Comparison of ENCODE assay signal across 9 mouse cellular contexts in genomic region chr8:121126191-121126590, GRCm38 (mm10). TPM values are rescaled to one million over a fixed set of nuclear protein-coding genes. Genes with fewer than 3 reads are reported as not detected.
DNase-seq lines count a peak whose midpoint lies in the region; ATAC-seq and TF ChIP-seq lines count a peak whose summit lies in the region.
"Had no signal": no experiment of that assay in that cellular context is flagged by ENCODE, and none has a peak within 500 bp of the region (broad histone marks: within the 10 kb centered on the region; RNA-seq: fewer than 3 reads in every experiment).

No protein-coding gene starts in this region.

- no peak for ATAC-seq in hindbrain, embryonic 12.5 days (ENCODE audit: low FRiP score)
- no peak for ATAC-seq in hindbrain, embryonic 14.5 days (ENCODE audit: low FRiP score)
- no peak for ATAC-seq in limb, embryonic 12.5 days (ENCODE audit: insufficient number of reproducible peaks, insufficient read depth, low FRiP score, low TSS enrichment, low read depth)
- no peak for ATAC-seq in CD4-positive, CD25-positive, alpha-beta regulatory T cell, adult 4 months
- ATAC-seq: midbrain, embryonic 16.5 days had no signal

- peaks cover 22% of the 10 kb centered on the region for H3K4me1 ChIP-seq in hindbrain, embryonic 12.5 days
- H3K4me1 ChIP-seq in hindbrain, embryonic 14.5 days (replicated peaks; ENCODE audit: control insufficient read depth, insufficient read depth, low read length): peaks cover 8% of the 10 kb centered on the region; the same call in 1 of the 2 replicates
- peaks cover 37% of the 10 kb centered on the region for H3K4me1 ChIP-seq in E14TG2a.4 (replicated peaks; ENCODE audit: low read depth, low read length)
- H3K4me1 ChIP-seq in limb, embryonic 12.5 days (replicated peaks): peaks cover 47% of the 10 kb centered on the region

- DNase-seq in embryo, embryonic 9.5 days (ENCODE audit: extremely low spot score): peak; percentile 17
- DNase-seq in embryo, embryonic 11 days: no peak
- no peak for DNase-seq in hindbrain, embryonic 14.5 days (ENCODE audit: low spot score)
- DNase-seq in gastrocnemius, postnatal 10 days: no peak

- H3K9ac ChIP-seq in hindbrain, embryonic 12.5 days: no peak overlapping the region
- H3K9ac ChIP-seq in hindbrain, embryonic 14.5 days: no peak overlapping the region
- no peak overlapping the region for H3K9ac ChIP-seq in limb, embryonic 12.5 days (replicated peaks)

- H3K36me3 ChIP-seq in hindbrain, embryonic 12.5 days: no peaks in the 10 kb centered on the region
- no peaks in the 10 kb centered on the region for H3K36me3 ChIP-seq in hindbrain, embryonic 14.5 days (replicated peaks; ENCODE audit: control insufficient read depth, insufficient read depth)
- H3K36me3 ChIP-seq in E14TG2a.4 (ENCODE audit: insufficient read depth, low read length): no peaks in the 10 kb centered on the region
- 0 out of 2 replicates have a peak, but pooled peaks cover 7% of the 10 kb centered on the region for H3K36me3 ChIP-seq in limb, embryonic 12.5 days

- H3K27ac ChIP-seq in hindbrain, embryonic 12.5 days: no peak overlapping the region
- H3K27ac ChIP-seq in hindbrain, embryonic 14.5 days: no peak overlapping the region
- H3K27ac ChIP-seq in limb, embryonic 12.5 days: no peak overlapping the region

- peak overlapping the region; percentile 43; the same call in 1 of the 2 replicates for H3K4me2 ChIP-seq in hindbrain, embryonic 12.5 days (replicated peaks)
- H3K4me2 ChIP-seq in hindbrain, embryonic 14.5 days (replicated peaks): no peak overlapping the region
- H3K4me2 ChIP-seq in limb, embryonic 12.5 days: peak overlapping the region; percentile 61

- peaks cover 100% of the 10 kb centered on the region for H3K27me3 ChIP-seq in hindbrain, embryonic 12.5 days
- H3K27me3 ChIP-seq in hindbrain, embryonic 14.5 days (ENCODE audit: control insufficient read depth, insufficient read depth, low read length): peaks cover 100% of the 10 kb centered on the region
- peaks cover 99% of the 10 kb centered on the region for H3K27me3 ChIP-seq in E14TG2a.4 (ENCODE audit: insufficient read depth, low read length)
- peaks cover 100% of the 10 kb centered on the region for H3K27me3 ChIP-seq in limb, embryonic 12.5 days

- peaks cover 6% of the 10 kb centered on the region; the same call in 1 of the 2 replicates for H3K9me3 ChIP-seq in hindbrain, embryonic 12.5 days (replicated peaks)
- no peaks in the 10 kb centered on the region for H3K9me3 ChIP-seq in hindbrain, embryonic 14.5 days (ENCODE audit: control insufficient read depth, low read length)
- H3K9me3 ChIP-seq in E14TG2a.4 (ENCODE audit: low read length): peaks cover 9% of the 10 kb centered on the region
- no peaks in the 10 kb centered on the region for H3K9me3 ChIP-seq in limb, embryonic 12.5 days

- no peak for TF ChIP-seq CTCF in E14TG2a.4 (conservative IDR thresholded peaks at IDR 0.05; ENCODE audit: low read length)

- WGBS in hindbrain, embryonic 12.5 days: 4% methylated on average over 6 of the region's 6 CpGs
- WGBS in hindbrain, embryonic 14.5 days: 3% methylated on average over 6 of the region's 6 CpGs
- 4% methylated on average over 6 of the region's 6 CpGs for whole genome bisulfite sequencing in limb, embryonic 12.5 days

- 0 out of 2 replicates have a peak overlapping the region, but pooled peaks have one; percentile 23 for H3K4me3 ChIP-seq in hindbrain, embryonic 12.5 days
- H3K4me3 ChIP-seq in hindbrain, embryonic 14.5 days (replicated peaks; ENCODE audit: low read length): no peak overlapping the region
- peak overlapping the region; percentile 70 for H3K4me3 ChIP-seq in E14TG2a.4 (replicated peaks; ENCODE audit: low read length)
- 0 out of 2 replicates have a peak overlapping the region, but pooled peaks have one; percentile 34 for H3K4me3 ChIP-seq in limb, embryonic 12.5 days (replicated peaks)

RNA-seq across cellular contexts. Expression of gene Foxl1, which starts 1.5 kb away (rescaled TPM):
- polyA plus RNA-seq in hindbrain, embryonic 12.5 days (2016; fragmentation: Nextera tagmentation; extraction: Ambion mirVana): 1.8 and 2.2 TPM in 2 replicates
- polyA plus RNA-seq in hindbrain, embryonic 14.5 days (2014; fragmentation: Nextera tagmentation; extraction: Ambion mirVana): 0.12 and 0.25 TPM in 2 replicates
- polyA plus RNA-seq in limb, embryonic 12.5 days (2016; fragmentation: Nextera tagmentation; extraction: Ambion mirVana): 0.08 TPM in 2 replicates
- under 1 TPM; 0.09 to 0.27 TPM for total RNA-seq in gastrocnemius, postnatal 10 days (2021)
- polyA plus RNA-seq in CD4-positive, CD25-positive, alpha-beta regulatory T cell, adult 4 months (2017; shearing (Covaris generic)): not detected

RNA-seq across cellular contexts. Expression of gene Foxc2, which starts 10.2 kb away (rescaled TPM):
- polyA plus RNA-seq in hindbrain, embryonic 12.5 days (2016; fragmentation: Nextera tagmentation; extraction: Ambion mirVana): 22.7 and 25.4 TPM in 2 replicates
- polyA plus RNA-seq in hindbrain, embryonic 14.5 days (2014; fragmentation: Nextera tagmentation; extraction: Ambion mirVana): 2.9 and 3.1 TPM in 2 replicates
- 6.0 and 8.6 TPM in 2 replicates for polyA plus RNA-seq in limb, embryonic 12.5 days (2016; fragmentation: Nextera tagmentation; extraction: Ambion mirVana)
- 1 to 10 TPM in 1 of 2 experiments, under 1 TPM in 1; 0.78 to 1.1 TPM for total RNA-seq in gastrocnemius, postnatal 10 days (2021)
- polyA plus RNA-seq in CD4-positive, CD25-positive, alpha-beta regulatory T cell, adult 4 months (2017; shearing (Covaris generic)): not detected

RNA-seq across cellular contexts. Expression of gene Mthfsd, which starts 18.0 kb away (rescaled TPM):
- 60.0 and 69.3 TPM in 2 replicates for polyA plus RNA-seq in hindbrain, embryonic 12.5 days (2016; fragmentation: Nextera tagmentation; extraction: Ambion mirVana)
- 34.6 and 45.6 TPM in 2 replicates for polyA plus RNA-seq in hindbrain, embryonic 14.5 days (2014; fragmentation: Nextera tagmentation; extraction: Ambion mirVana)
- polyA plus RNA-seq in limb, embryonic 12.5 days (2016; fragmentation: Nextera tagmentation; extraction: Ambion mirVana): 68.3 and 71.7 TPM in 2 replicates
- 10 to 100 TPM; 13.0 to 17.7 TPM for total RNA-seq in gastrocnemius, postnatal 10 days (2021)
- polyA plus RNA-seq in CD4-positive, CD25-positive, alpha-beta regulatory T cell, adult 4 months (2017; shearing (Covaris generic)): 10 to 100 TPM; 19.7 to 36.8 TPM

RNA-seq across cellular contexts. Expression of gene Foxf1, which starts 42.0 kb away (rescaled TPM):
- polyA plus RNA-seq in hindbrain, embryonic 12.5 days (2016; fragmentation: Nextera tagmentation; extraction: Ambion mirVana): 2.0 and 3.2 TPM in 2 replicates
- 1.1 and 1.7 TPM in 2 replicates for polyA plus RNA-seq in hindbrain, embryonic 14.5 days (2014; fragmentation: Nextera tagmentation; extraction: Ambion mirVana)
- polyA plus RNA-seq in limb, embryonic 12.5 days (2016; fragmentation: Nextera tagmentation; extraction: Ambion mirVana): 0.33 and 1.4 TPM in 2 replicates
- under 1 TPM; 0.16 to 0.27 TPM for total RNA-seq in gastrocnemius, postnatal 10 days (2021)
- polyA plus RNA-seq in CD4-positive, CD25-positive, alpha-beta regulatory T cell, adult 4 months (2017; shearing (Covaris generic)): under 1 TPM in 1 of 2 experiments, not detected in 1; 0.22 TPM
